Mouse (Mus musculus) right cerebral cortex, postnatal 10 days (tissue): ENCODE data around the gene Ackr1.
"Not testable (repeated sequence)": the region's sequence is repeated elsewhere in the genome, so short reads cannot be mapped to it uniquely, and the experiment has no call there.

Source experiments
- DNase-seq, 2 experiments: peaks; one replicate each; pipeline ENCODE4 v3.0.0; 2021; ENCODE audit warnings: low spot score in 2 of 2

The Ackr1 gene

DNA sequence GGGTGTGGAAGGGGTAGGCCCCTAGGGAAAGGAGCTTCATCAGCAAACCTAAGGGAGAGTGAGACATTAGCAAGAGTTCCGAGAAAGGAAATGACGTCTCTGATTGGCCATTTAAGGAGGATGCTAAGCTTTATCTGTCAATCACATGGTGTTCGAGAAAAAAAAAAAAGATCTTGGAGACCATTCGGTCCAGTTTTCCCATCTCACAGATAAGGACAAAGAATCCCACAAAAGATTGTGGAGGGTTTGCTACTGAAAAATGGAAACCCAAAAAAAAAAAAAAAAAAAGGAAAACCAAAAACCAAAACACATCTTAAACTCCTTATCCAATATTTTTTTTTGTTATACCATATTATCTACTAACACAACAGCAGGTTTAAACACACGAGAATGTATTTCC lies 15.6 kb upstream of the Ackr1 start:
- DNase-seq = no peak

DNA sequence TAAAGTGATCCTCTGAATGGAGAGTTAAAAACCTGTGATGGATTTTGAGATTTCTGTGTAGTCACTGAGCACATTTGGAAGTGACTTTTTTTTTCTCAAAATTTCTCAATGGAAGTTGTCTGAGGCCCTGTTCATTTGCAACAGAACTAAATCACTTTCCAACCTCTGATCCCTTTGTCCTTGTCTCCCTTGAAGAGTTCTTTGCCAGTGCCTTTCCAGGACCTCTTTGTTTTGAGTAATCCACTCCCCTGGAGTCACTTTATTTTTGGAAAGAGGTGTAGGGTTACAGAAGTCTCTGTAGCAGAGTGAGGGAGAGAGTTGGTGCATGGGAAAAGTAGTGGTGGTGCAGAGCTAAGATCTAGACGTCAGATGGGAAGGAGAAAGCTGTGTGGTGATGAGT lies 15.0 kb upstream of the Ackr1 start:
- no peak for DNase-seq

DNA sequence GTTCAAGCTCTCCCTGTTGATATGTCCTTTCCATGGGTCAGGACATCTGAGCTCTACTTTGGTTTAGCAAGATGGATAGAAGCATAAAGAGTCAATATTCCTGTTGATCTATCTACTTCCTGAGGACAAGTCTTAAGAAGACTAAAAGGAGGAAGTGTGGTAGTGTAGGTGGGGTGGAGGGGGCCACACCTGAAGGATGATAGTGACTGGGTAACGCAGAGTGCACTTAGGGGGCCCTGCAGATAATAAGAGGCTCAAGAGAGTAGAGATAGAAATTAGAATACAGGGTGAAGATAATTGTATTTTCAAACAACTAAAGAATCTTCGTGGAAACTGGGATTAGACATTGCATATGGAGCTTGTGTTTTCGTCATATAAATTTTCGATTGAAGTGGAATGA lies 11.6 kb upstream of the Ackr1 start:
- no peak for DNase-seq

DNA sequence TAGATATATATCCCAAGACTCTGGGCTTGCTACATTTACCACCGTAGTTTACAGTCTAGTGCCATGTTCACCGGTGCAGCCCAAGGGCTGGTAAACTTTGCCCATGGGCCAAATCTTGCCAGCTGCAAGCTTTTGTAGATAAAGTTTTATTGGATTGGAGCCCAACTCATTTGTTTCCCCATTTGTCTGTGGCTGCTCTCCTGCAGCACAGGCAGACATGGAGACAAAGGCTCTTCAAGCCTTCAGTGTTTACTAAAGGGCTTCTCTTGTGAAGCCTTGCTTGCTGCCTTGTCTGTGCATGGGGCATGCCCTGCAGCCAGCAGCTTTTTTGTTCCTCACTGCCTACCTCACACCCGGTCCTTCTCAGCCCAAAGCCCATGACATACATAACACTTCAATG lies 10.4 kb upstream of the Ackr1 start:
- DNase-seq = no peak

GRCm38 (mm10) chr1:173342425-173342824 lies 8.9 kb upstream of the Ackr1 start:
- peak in 1 of 2 experiments; percentile 1 for DNase-seq

DNA sequence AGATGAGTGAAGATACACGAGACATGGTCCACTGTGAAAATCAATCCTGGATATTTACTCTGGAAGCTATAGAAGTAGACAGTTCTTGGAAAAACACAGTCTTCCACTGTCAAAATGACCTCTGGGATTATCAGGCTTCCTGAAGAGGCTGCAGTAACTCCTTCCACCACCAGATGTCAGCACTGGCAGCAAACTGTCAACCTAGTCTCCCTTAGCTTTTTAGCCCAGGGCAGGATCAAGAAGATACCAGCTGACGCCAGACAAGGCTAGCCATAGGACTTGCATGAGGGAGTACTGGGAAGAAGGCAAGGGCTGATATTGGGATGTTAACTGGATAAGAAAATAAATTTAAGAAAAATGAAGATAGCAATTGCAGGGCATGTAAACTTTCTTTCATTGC lies 6.0 kb upstream of the Ackr1 start:
- peak in 1 of 2 experiments; percentile 75 for DNase-seq

DNA sequence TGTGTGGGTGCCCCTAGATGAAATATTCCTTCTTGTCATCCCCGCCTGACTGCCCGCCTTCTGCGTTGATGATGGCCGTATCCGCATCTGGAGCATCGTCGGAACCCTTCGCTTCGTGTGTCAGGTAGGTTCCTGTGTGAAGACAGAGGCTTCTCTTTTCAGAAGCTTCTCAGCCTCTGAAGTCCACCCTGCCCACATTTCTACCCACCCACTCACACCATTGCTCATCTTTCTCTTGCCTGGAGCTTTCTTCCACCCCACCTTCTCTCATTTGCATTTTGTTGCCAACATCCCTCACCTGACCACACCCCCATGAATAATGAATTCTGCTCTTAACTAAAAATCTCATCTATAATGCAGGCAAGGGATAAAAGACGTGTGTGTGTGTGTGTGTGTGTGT lies 3.5 kb upstream of the Ackr1 start:
- no peak for DNase-seq

DNA sequence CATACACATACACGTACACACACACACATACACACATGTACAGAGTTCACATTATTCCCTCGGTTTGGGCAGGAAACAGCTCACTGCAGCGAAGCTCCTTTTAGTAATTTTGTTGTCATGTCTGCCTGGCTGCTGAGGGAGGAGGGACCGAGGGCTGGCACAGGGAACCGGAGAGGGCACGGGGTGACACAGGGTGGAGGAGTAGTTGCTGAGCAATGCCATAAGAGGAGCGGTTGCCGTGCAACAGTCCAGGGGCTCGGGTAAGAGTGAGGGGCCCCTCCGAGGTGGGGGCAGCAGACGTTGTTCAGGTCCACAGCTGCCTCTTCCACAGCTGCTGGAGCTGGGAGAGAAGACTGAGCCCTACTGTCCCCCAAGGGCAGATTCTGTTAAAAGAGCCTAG lies 2.4 kb upstream of the Ackr1 start:
- no peak for DNase-seq

GRCm38 (mm10) chr1:173332418-173332817 lies 1.1 kb downstream of the Ackr1 start:
- no peak for DNase-seq

GRCm38 (mm10) chr1:173329743-173330142 lies 3.8 kb downstream of the Ackr1 start:
- DNase-seq = peak; percentile 62 to 67

DNA sequence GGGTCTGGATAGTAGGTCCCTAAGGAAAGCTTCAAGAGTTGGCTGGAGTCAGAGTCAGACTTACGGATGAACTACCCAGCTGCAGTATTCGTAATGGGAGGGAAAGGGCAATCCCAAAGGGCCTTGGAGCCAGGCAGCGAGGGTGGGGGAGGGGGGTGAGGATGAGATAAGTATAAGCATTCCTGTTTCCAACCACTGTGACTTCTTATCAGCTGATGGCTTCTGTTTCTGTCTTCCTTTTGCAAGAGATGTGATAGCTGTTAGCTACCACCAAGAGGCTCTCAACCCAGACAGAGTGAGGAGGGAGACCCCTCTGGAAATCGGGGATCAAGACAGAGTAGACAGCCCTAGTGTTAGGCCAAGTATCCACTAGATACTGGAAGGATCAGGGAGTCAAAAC lies 4.4 kb downstream of the Ackr1 start:
- DNase-seq = no peak

- DNase-seq = no peak
Measured at GRCm38 (mm10) chr1:173328446-173328845, 5.1 kb downstream of the Ackr1 start.

GRCm38 (mm10) chr1:173326552-173326951 lies 7.0 kb downstream of the Ackr1 start:
- no peak for DNase-seq

GRCm38 (mm10) chr1:173325395-173325794 lies 8.2 kb downstream of the Ackr1 start:
- DNase-seq = no peak

DNA sequence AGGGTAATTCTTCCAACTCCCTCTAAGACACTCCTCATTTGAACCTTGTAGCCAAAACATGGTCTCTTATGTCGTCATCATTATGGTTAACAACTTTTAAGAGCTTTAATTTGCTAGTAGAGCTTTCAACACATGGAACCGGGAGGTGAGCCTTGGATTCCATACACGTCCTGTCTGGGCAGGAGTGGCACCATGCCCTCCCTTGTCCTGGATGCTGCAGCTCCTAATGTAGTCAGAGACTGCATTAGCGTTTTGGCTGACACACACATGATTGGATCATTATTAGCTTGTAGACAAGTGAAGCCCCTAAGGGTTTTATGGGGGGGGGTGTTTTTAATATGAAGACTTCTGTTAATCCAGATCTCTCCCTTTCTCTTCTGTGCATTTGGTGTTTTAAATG lies 8.6 kb downstream of the Ackr1 start:
- DNase-seq = no peak

GRCm38 (mm10) chr1:173323839-173324585 lies 9.5 kb downstream of the Ackr1 start:
- DNase-seq = no peak

DNA sequence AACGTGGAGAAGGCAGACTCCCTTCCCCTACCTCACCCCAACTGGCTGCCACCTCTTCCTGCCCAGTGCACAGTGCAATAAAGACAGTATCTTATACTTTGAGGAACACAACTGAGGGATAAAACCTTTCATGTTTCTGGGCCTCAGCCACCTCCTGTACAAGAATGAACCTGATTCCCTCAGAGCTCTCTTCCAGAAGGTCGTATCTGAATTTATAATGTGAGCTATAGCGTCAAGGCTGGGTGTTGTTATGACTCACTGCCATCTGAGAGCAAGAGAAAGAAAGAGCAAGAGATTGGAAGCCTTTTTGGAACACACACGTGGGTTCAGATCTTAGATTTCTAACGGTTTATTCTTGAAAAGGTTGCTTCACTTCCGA lies 11.3 kb downstream of the Ackr1 start:
- no peak for DNase-seq

DNA sequence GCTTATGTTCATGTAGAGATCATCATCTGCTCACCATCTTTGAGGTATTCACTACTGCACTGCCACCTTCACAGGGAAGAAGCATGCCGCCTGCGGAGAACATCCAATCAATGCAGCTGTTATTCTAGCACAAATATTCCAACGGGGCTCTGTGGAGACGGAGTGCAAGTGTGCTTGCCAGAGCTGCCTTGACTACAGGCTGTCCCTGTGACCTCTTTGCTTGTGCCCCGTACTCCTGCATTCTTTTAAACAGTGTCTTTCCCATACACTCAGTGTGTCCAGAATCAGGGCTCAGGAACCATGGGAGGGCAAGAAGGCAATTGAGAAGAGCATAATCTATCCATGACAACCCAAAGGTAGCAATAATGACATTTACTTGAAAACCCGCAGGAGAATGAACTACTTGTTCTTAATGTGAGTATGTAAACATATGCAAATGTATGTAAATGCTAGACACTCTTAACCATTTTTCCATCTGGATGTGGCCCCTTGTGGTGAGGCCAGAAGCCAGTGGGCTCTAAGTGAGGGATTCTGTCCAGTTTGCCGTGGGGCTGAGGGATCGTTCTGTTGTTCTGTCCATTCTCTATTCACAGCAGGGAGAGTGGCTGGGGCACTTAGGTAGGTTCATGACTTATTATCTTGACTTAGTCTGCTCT lies 11.8 kb downstream of the Ackr1 start:
- no peak for DNase-seq

GRCm38 (mm10) chr1:173317925-173318477 lies 15.5 kb downstream of the Ackr1 start:
- DNase-seq = no peak

DNA sequence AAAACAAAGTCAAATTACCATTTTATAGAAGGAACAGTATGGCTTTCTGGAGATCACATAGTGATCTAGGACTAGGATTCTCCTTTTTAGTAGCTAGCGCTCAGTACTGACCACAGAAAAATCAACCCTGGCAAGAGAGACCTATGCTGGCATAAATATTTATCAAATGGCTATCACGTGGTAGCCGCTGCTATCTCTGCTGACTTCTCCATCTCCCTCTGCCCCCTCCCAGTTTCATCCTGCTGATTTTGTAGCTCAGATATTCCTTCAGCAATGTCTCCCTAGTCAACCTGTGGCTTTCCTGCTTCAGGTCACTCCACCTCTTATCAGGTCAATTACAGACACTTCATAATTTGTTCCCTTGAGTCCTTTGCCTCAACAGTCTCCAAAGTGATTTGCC lies 17.8 kb downstream of the Ackr1 start:
- no peak for DNase-seq

DNA sequence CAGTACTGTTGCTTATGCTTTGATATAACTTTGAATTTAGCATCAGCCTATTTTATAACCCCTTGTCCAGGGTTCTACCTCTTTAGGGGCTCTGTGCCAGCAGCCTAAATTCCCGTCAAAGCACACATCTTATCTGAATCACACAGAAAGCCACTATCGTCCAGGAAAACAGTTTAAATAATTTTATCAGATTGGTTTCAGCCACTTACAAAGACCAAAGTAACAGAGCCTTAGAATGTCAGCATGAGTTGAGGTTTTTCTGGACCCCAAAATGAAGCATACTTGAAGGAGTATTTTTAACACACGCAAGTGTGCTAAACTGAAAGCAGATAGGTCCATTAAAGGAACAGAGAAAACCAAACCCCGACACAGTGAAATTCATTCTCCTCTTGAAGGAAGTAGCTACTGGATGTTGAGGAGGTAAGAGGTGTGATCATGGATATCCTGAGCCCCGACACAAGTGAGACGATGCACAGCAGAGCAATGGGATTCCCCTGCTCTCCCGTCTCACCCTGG lies 20.0 kb downstream of the Ackr1 start:
- DNase-seq = not testable (repeated sequence)

GRCm38 (mm10) chr1:173302795-173303194 lies 30.8 kb downstream of the Ackr1 start:
- not testable (repeated sequence) for DNase-seq
